Mouse (Mus musculus) limb, embryonic 12.5 days (tissue): ENCODE measurements around the gene Slamf8. TPM values are rescaled to one million over a fixed set of nuclear protein-coding genes. Genes with fewer than 3 reads are reported as not detected.

Experiments
- ATAC-seq: fragments of 200-750 bp; cut with Nextera tagmentation; 2 replicates; pipeline ENCODE4 v1.8.0; 2017; ENCODE audit warnings: low read depth, moderate TSS enrichment; ENCODE audit not compliant: insufficient number of reproducible peaks, insufficient read depth, low FRiP score, low TSS enrichment
- H3K27ac ChIP-seq: fragments of 300-500 bp; sonication (generic); 2 replicates; pipeline ENCODE4 v1.5.1; 2016; ENCODE audit warnings: mild to moderate bottlenecking, moderate library complexity
- H3K27me3 ChIP-seq: fragments of 300-500 bp; sonication (generic); 2 replicates; pipeline ENCODE4 v1.6.1; 2016; ENCODE audit warnings: mild to moderate bottlenecking, moderate library complexity
- H3K36me3 ChIP-seq: fragments of 300-500 bp; sonication (generic); 2 replicates; pipeline ENCODE4 v1.6.1; 2016; ENCODE audit warnings: mild to moderate bottlenecking, moderate library complexity
- H3K4me1 ChIP-seq: fragments of 300-500 bp; sonication (generic); replicated peaks from 2 replicates; pipeline ENCODE4 v1.6.1; 2016
- H3K4me2 ChIP-seq: fragments of 300-500 bp; sonication (generic); 2 replicates; pipeline ENCODE4 v1.6.1; 2016; ENCODE audit warnings: mild to moderate bottlenecking, moderate library complexity
- H3K4me3 ChIP-seq: fragments of 300-500 bp; sonication (generic); replicated peaks from 2 replicates; pipeline ENCODE4 v1.5.1; 2016; ENCODE audit warnings: mild to moderate bottlenecking
- H3K9ac ChIP-seq: fragments of 300-500 bp; sonication (generic); replicated peaks from 2 replicates; pipeline ENCODE4 v1.6.1; 2016; ENCODE audit warnings: mild to moderate bottlenecking, moderate library complexity
- H3K9me3 ChIP-seq: fragments of 300-500 bp; sonication (generic); 2 replicates; pipeline ENCODE4 v1.6.1; 2016; ENCODE audit warnings: mild to moderate bottlenecking, moderate library complexity
- WGBS: fragments of 180-500 bp; shearing (Covaris S2); methylation state at CpG from one replicate; pipeline ENCODE4 v1.1.7; 2016; 5-methylcytosine and 5-hydroxymethylcytosine counted together
- polyA plus RNA-seq: library from polyadenylated mRNA; unstranded; fragments of >200 nt; fragmentation: Nextera tagmentation; extraction: Ambion mirVana; gene quantifications from 2 replicates; pipeline ENCODE4 v1.2.1, GENCODE M21; 2016

Gene Slamf8
- polyA plus RNA-seq, 1 experiment from 2014 or later: not detected

- Histone ChIP-seq H3K27ac (no peak overlapping the region), H3K27me3 (0 out of 2 replicates have a peak, but pooled peaks cover 4% of the 10 kb centered on the region), H3K4me2 (no peak overlapping the region), H3K9me3 (no peaks in the 10 kb centered on the region), H3K4me3 (no peak overlapping the region), H3K36me3 (no peaks in the 10 kb centered on the region), H3K9ac (no peak overlapping the region), H3K4me1 (no peaks in the 10 kb centered on the region)
- 84% methylated on average over 2 of the region's 2 CpGs for WGBS
- ATAC-seq: no peak
These were observed 3.6 kb upstream of the Slamf8 start for GRCm38 (mm10) chr1:172593956-172594355.

- Histone ChIP-seq H3K9ac (no peak overlapping the region), H3K27me3 (0 out of 2 replicates have a peak, but pooled peaks cover 4% of the 10 kb centered on the region), H3K27ac (no peak overlapping the region), H3K4me3 (no peak overlapping the region), H3K4me1 (no peaks in the 10 kb centered on the region), H3K4me2 (no peak overlapping the region), H3K36me3 (no peaks in the 10 kb centered on the region), H3K9me3 (no peaks in the 10 kb centered on the region)
- no peak for ATAC-seq
- 73% methylated on average over 3 of the region's 3 CpGs for WGBS
These were observed 3.0 kb upstream of the Slamf8 start for GRCm38 (mm10) chr1:172593321-172593720.

- peaks cover 37% of the 10 kb centered on the region for H3K27me3 ChIP-seq
- no peaks in the 10 kb centered on the region for H3K36me3 ChIP-seq
- H3K4me2 ChIP-seq: no peak overlapping the region
- ATAC-seq: no peak
- H3K9me3 ChIP-seq: no peaks in the 10 kb centered on the region
- no peak overlapping the region for H3K4me3 ChIP-seq
- H3K27ac ChIP-seq: no peak overlapping the region
- peaks cover 10% of the 10 kb centered on the region for H3K4me1 ChIP-seq
- 0 out of 2 replicates have a peak overlapping the region, but pooled peaks have one; percentile 8 for H3K9ac ChIP-seq
- WGBS: 28% methylated on average over 26 of the region's 26 CpGs
These were observed 4.5 kb downstream of the Slamf8 start for GRCm38 (mm10) chr1:172585612-172586567.

DNA sequence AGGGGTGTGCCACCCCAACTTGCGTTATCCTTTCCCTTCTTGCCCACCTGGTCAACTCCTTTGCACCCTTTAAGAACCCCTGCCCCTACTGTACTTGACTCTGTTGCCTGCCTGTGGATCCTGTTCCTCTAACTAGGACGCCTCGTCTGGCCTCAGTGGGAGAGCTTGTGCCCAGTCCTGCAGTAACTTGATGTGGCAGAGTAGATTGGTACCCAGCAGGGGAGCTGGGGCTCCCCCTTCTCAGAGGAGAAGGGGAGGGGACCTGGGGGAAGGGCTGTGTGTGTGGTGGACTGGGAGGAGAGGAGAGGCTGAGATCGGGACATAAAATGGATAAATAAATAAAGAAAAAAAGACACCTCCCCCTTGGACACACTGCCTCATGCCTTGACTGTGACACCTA lies 5.3 kb downstream of the Slamf8 start:
- no peak overlapping the region for H3K27ac ChIP-seq
- no peak overlapping the region for H3K4me2 ChIP-seq
- no peaks in the 10 kb centered on the region for H3K36me3 ChIP-seq
- WGBS: 48% methylated on average over 4 of the region's 4 CpGs
- ATAC-seq: no peak
- H3K4me1 ChIP-seq: peaks cover 10% of the 10 kb centered on the region
- no peak overlapping the region for H3K4me3 ChIP-seq
- no peaks in the 10 kb centered on the region for H3K9me3 ChIP-seq
- peaks cover 33% of the 10 kb centered on the region for H3K27me3 ChIP-seq
- H3K9ac ChIP-seq: no peak overlapping the region

GRCm38 (mm10) chr1:172584271-172584670 lies 6.1 kb downstream of the Slamf8 start:
- 83% methylated on average over 6 of the region's 6 CpGs for WGBS
- peaks cover 33% of the 10 kb centered on the region for H3K27me3 ChIP-seq

DNA sequence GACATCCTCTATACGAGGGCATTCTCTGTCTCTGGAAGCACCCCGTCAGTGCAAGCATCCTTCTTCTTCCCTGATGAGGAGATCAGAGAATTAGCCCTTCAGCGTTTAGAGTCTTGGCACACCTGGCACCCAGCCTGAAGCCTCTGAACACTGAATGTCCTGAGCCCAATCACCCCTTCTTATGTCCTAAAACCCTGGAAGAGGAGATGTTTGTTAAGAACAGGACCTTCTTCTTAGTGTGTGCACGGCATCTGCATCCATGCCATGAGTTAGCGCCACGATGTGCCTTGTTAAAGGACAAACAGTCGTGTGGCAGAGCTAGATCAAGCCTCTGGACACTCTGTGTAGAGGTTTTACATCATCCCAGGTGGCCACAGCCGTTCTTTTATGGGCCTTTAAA lies 7.9 kb downstream of the Slamf8 start:
- Histone ChIP-seq H3K4me1 (peaks cover 10% of the 10 kb centered on the region), H3K27ac (no peak overlapping the region), H3K9ac (no peak overlapping the region), H3K4me2 (no peak overlapping the region), H3K27me3 (peaks cover 27% of the 10 kb centered on the region), H3K36me3 (no peaks in the 10 kb centered on the region), H3K4me3 (no peak overlapping the region), H3K9me3 (no peaks in the 10 kb centered on the region)
- ATAC-seq: no peak
- 60% methylated on average over 8 of the region's 8 CpGs for WGBS

More at GRCm38 (mm10) chr1:172584271-172584670, 6.1 kb downstream of the Slamf8 start:
- no peaks in the 10 kb centered on the region for H3K9me3 ChIP-seq
- H3K36me3 ChIP-seq: no peaks in the 10 kb centered on the region
- H3K27ac ChIP-seq: no peak overlapping the region
- H3K4me1 ChIP-seq: peaks cover 10% of the 10 kb centered on the region
- no peak overlapping the region for H3K9ac ChIP-seq
- ATAC-seq: no peak
- no peak overlapping the region for H3K4me2 ChIP-seq
- no peak overlapping the region for H3K4me3 ChIP-seq

- Histone ChIP-seq H3K4me2 (no peak overlapping the region), H3K4me1 (0 out of 2 replicates have a peak, but pooled peaks cover 4% of the 10 kb centered on the region), H3K9me3 (no peaks in the 10 kb centered on the region), H3K27me3 (peaks cover 13% of the 10 kb centered on the region), H3K36me3 (no peaks in the 10 kb centered on the region), H3K4me3 (no peak overlapping the region), H3K9ac (no peak overlapping the region), H3K27ac (no peak overlapping the region)
- no peak for ATAC-seq
- 64% methylated on average over 6 of the region's 6 CpGs for WGBS
These were observed 10.3 kb downstream of the Slamf8 start for GRCm38 (mm10) chr1:172580116-172580515.

DNA sequence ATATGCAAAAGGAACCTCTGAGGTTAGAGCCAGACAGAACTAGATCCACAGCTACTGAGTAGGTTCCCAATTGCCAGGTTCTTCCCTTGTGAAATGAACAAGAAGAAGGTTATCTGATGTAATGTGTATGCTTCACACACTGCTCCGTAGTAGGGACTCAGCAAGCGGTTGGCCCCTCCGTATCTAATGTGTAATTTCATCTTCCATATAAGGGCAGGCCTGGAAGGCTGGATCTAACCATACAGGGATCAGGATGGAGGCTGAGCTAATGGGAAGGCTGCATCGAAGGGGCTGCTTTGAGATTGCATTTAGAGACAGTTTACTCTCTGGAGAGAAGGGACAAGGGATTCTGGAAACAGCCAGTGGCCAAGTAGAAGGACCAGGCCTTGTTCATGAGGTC lies 22.6 kb downstream of the Slamf8 start:
- Histone ChIP-seq H3K4me3 (no peak overlapping the region), H3K36me3 (no peaks in the 10 kb centered on the region), H3K9ac (no peak overlapping the region), H3K27ac (no peak overlapping the region), H3K27me3 (peaks cover 16% of the 10 kb centered on the region), H3K4me1 (peaks cover 14% of the 10 kb centered on the region), H3K9me3 (no peaks in the 10 kb centered on the region), H3K4me2 (no peak overlapping the region)
- 57% methylated on average over 4 of the region's 4 CpGs for WGBS
- no peak for ATAC-seq

- no peak overlapping the region for H3K9ac ChIP-seq
- H3K4me1 ChIP-seq: peaks cover 25% of the 10 kb centered on the region
- no peak for ATAC-seq
- no peak overlapping the region for H3K4me2 ChIP-seq
- H3K4me3 ChIP-seq: no peak overlapping the region
- 73% methylated on average over 3 of the region's 3 CpGs for whole genome bisulfite sequencing
- no peaks in the 10 kb centered on the region for H3K9me3 ChIP-seq
- H3K36me3 ChIP-seq: no peaks in the 10 kb centered on the region
- H3K27ac ChIP-seq: no peak overlapping the region
- peaks cover 27% of the 10 kb centered on the region for H3K27me3 ChIP-seq
These were observed 24.2 kb downstream of the Slamf8 start for GRCm38 (mm10) chr1:172566131-172566530.

DNA sequence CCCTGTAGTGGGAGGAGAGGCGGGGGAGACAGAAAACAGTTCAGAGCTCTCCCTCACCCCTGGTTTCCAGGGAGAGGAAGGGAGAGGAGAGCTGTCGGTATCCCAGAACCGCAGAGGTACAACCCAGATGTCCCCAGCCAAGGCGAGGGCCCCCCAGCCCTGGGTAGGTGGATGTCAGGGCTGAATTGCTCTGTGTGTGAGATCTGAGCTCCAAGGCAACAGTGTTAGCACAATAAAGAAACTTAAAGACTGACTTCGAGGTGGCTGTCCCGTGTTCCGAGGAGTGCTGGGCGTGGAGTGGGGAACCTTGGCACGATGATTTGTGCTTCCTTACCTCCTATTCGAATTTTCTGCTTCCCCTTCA lies 26.9 kb downstream of the Slamf8 start:
- H3K4me1 ChIP-seq: peaks cover 23% of the 10 kb centered on the region
- peak overlapping the region; percentile 69 for H3K9ac ChIP-seq
- no peak; the same call in 1 of the 2 replicates for ATAC-seq
- H3K27ac ChIP-seq: no peak overlapping the region
- H3K27me3 ChIP-seq: peaks cover 46% of the 10 kb centered on the region
- H3K4me2 ChIP-seq: peak overlapping the region; percentile 92
- no peaks in the 10 kb centered on the region for H3K36me3 ChIP-seq
- 3% methylated on average over 10 of the region's 10 CpGs for WGBS
- H3K9me3 ChIP-seq: no peaks in the 10 kb centered on the region
- peak overlapping the region; percentile 64 for H3K4me3 ChIP-seq

DNA sequence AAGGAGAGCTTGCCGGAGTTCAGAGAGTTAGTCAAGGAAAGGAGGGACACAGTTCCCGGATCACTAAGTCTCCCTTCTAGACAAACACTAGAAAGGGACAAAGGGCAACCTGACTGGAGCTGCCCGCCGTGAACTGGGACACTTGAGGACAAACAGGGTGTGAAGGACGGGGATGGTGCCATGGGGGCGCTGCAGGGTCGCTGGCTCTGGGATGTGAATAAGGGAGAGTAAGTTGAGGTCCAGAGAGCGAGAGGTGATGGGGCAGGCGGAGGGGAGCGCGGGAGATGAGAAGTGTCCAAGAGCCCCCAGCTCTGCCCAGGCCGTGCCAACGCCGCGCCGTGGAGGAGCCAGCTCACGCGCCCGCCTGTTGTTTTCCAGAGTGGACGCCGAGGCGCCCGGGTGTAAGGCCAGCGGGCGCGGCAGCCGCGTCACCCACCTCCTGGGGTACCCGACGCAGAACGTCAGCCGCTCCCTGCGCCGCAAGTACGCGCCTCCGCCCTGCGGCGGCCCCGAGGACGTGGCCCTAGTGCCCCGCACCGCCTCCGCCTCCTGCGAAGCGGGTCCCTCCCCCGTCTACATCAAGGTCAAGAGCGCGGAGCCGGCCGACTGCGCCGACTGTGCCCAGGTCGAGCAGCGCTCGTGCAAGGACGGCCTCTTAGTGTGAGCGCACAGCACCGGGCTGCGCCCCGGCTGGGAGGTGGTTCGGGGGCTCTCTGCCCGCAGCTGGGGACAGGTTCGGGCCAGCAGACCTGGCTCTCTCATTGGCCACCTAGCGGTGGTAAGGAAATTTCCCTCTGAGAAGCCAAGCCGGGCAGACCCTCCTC lies 27.5 kb downstream of the Slamf8 start:
- H3K4me3 ChIP-seq: peak overlapping the region; percentile 64
- H3K4me1 ChIP-seq: peaks cover 18% of the 10 kb centered on the region
- peak overlapping the region; percentile 92 for H3K4me2 ChIP-seq
- peaks cover 47% of the 10 kb centered on the region for H3K27me3 ChIP-seq
- peak overlapping the region; percentile 69 for H3K9ac ChIP-seq
- H3K27ac ChIP-seq: 0 out of 2 replicates have a peak overlapping the region, but pooled peaks have one; percentile 29
- under 1% methylated on average over 66 of the region's 66 CpGs for WGBS
- ATAC-seq: peak; percentile 90
- no peaks in the 10 kb centered on the region for H3K9me3 ChIP-seq
- H3K36me3 ChIP-seq: no peaks in the 10 kb centered on the region
